Mouse (Mus musculus) embryonic stem cell, embryonic (primary cell): ENCODE measurements at regions not wholly inside any gene's neighbourhood (a gene's known extent, or its start where the extent isn't known, plus 50 kb on each side); places are given as distances from the start of the nearest gene placed in this dataset.

Source experiments
- CTCF ChIA-PET, 4 experiments: fragments of 300-600 bp in 2 of 4; fragments of 350-600 bp in 2 of 4; sonication (Branson Sonifier 250); formaldehyde crosslinking; loops; one replicate each; lab custom pipeline; 2022; ENCODE audit warnings: inconsistent platforms in 2 of 4; lab: Charles Lee
- POLR2A ChIA-PET, 4 experiments: fragments of 300-600 bp in 2 of 4; fragments of 350-600 bp in 2 of 4; sonication (Branson Sonifier 250); formaldehyde crosslinking; loops; one replicate each; lab custom pipeline; 2022; ENCODE audit warnings: antibody characterized with exemption in 4 of 4, inconsistent platforms in 1 of 4; lab: Charles Lee

DNA sequence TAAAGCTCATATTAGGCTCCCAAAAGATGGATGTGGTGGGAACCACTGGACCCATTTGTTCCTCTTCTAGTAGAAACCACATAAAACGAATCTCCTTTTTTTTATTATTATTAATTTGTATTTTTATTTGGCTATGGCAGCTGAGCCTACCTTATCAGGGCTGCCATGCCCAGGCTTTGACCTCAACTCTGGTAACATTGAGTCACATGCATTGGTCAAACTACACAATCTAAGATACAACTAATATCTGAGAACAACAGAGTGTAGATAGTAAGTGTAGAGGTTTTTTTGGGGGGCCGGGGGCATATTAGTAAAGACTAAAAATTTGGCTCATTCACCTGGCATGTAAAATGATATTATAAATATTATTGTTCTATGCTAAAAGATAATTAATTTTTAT is 188.6 kb upstream of the Fam240b start:
- ChIA-PET POLR2A (interaction anchor here in 1 of 4 experiments (0.6 to 0.7 kb wide), 2 partner anchors 140 to 1330 kb away, joined by 4 to 5 read pairs; no protein-coding TSS in a partner anchor), CTCF (interaction anchor here in 1 of 4 experiments (0.6 kb wide), 1 partner anchor 358 kb away, joined by 3 read pairs; no protein-coding TSS in a partner anchor)
